Mouse (Mus musculus): ENCODE results near the gene Rdh12.
"Not testable (repeated sequence)": the region's sequence is repeated elsewhere in the genome, so short reads cannot be mapped to it uniquely, and the experiment has no call there.

Gene Rdh12

DNA sequence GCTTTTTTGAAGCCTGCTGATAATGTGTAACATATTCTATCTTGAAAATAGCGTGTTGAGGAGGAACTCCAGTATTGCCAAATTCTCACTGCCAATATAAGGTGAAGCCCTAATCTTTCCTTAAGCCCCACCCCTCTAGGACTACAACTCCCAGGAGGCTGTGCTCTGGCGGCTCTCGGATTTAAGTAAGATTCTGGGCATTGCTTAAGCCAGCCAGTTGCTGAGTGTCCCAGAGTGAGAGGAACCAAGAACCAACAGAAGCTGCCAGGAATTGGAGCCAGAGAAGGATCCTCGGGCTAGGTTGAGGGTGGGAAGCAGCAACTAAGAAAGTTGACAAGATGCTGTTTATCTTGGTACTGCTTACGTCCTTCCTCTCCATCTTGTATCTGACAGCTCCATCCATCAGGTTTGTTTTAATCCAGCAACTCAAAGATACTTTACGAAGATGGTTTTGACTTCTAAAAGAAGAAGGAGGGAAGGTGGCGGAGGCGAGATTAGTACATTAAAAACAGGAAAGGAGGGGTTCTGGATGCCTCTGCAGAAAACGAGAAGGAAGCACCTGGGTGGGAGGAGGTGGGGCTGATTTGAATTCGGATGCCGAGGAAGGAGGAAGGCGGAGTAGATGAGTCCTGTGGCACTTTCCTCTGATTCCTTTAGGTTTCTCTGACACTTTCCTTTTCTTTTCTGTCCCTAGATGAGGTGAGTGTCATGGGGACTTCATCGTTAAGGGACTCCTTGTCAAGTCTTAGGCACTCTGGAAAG is at the start of gene Rdh12:
TSS of gene Rdh12 (plus strand) at position 212 of the 762 bp plus-strand sequence.
- DNase-seq, result peak; percentile 26 to 55

DNA sequence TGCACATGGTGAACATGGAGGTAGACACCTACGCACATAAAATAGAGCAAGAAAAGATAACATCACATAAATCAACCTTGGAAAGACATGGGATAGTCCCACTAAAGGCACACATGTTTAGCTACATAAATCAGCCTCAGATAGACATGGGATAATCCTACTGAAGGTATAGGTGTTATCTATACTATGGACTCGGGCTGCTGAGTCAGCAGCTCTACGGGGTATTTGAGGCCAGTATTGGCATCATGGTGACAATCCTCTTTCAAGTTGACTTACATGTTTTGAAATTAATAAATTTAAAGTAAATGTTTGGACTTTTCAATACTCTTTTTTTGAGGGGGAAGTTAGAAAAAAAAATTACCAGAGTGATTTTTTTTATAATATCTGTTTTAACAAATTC is 45.8 kb upstream of the Rdh12 start:
- DNase-seq, result no peak

DNA sequence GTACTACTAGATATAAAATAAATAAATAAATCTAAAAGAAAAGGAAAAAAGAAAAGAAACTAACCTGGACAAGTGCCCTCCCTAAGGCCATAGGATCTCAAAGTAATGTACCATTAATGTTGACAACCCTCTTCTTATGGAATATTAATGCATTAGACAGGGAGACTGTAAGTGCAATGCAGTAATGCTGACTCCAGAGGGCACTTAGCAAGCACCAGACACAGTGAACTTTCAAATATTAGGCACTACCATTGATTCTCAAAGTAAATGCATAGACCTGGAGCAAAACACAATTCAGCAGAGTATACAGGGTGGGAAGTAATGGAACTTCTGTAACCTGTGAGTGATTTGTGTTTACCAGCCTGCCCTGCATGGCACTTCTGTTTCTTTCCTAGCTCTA is 39.5 kb upstream of the Rdh12 start:
- no peak for DNase-seq

DNA sequence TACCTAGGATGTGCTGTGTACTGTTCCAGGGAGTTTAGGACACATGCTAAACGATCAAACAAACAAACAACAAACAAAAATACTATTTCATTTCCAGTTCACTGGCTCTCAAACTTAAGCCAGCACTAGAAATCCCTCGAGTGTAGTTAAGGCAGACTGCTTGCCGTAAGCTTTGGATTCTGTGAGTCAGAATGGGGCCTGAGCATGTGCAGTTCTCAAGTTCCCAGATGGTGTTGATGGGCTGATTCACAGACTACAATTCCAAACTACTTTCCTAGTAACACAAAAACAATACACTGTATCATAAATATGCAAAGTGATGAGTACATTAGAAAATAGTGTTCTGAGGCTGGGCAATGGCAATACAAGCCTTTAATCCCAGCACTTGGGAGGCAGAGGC is 38.3 kb upstream of the Rdh12 start:
- DNase-seq, result no peak

DNA sequence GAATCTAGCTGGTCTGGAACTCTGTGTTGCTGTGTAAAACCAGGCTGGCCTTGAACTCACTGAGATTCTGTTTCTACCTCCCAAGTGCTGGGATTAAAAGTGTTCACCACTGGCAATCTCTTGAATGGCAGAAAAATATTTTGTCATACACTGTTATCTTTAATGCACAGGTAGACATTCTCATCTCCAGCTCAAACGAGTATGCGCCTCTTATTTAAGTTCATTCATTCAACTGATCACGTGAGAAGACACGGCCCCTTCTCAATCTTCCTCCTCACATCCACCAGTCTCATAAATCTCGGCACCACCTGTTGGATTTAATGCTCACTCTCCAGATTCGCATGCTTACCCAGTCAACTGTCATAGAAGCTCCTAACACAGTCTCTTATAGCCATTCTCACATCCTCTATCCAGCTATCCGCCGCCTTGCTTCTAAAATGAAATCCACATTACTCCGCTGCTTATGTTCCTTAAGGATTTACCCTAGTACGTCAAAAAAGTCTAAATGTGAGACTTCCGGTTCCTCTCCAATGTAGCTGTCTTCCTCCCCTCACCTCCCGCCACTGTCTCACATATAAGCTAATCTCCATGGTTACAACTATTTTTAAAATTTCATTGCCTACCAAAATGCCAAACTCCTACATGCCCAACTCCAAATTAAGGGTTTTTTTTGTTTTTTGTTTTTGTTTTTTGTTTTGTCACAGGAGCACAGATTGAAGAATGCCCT is 37.3 kb upstream of the Rdh12 start:
- DNase-seq, result no peak

DNA sequence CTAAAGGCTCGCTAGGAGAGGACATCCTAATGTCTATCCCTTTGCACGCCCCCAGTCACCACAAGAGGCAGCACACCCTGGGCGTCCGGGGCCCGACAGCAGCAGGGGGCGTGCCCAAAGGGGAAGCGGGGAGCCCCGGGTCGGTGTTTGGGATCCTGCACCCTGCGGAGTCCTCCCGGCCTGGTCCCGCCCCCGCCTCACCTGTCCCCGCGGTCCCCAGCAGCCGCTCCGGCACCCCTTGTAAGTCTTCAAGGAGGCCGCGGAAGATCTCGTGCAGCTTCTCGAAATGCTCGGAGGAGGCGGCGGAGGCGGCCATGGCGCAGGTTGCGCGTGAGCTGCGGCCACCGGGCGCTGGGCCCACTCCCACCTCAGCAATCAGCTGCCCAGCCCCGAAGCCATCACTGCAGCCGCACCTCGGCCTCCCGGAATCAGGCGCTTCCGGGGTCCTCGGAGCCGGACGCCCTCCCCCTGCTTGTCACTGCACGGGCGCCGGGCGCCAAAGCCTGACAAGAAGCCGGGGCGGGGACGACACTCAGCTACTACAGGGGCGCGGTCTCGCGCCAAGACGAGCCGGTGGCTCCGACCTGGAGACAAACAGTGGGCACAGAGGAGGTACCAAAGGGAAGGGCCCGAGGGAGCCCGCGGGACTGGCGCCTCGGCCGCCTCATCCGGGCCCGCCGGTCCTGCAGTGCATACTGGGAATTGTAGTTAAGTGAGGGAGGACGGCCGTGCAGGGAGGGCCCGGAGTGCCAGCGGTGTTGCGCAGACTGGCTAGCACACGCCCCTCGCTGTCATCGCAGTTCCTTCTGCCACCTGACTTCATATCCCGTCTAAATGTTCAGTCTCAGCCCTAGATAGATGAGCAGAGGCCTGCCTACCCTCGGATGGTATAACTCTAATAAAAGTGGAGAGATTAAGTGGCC is 36.4 kb upstream of the Rdh12 start, which contains the start of gene Vti1b:
TSS of gene Vti1b (minus strand) at position 649 of the 923 bp plus-strand sequence.
- peak; percentile 91 to 93 for DNase-seq

DNA sequence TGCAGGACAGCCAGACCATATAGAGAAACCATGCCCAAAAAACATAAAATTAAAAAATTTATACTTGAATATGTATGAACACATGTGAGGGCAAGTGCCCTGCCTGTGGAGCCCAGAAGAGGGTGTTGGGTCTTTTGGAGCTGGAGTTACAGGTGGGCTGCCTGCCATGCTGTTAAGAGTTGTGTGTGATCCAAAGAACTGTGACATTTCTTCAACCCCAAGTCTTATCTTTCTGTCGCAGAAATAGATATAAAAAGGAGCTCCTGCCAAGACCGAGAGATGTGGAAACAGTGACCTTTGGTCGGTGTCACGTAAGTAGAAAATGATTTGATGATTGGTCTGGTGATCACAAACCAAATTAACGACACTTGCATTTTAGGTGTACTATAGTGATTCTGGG is 35.0 kb upstream of the Rdh12 start:
- no peak for DNase-seq

DNA sequence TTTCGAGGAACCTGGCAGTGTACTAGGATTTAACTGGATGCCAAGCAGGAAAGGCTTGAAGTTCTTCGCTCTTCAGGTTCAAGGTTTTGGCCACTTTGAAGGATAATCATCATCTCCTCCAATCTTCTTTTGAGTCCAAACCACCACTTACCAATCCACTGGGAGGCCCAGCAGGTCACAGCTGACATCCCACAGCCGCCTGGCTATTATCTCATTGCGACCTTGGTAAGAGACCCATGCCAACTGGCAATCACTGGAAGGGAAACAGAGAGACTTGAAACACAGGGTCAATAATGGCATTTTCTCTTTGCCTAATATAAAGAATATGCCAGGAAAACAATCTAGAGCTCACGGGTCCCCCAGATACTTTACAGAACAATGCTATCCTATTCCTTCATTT is 32.7 kb upstream of the Rdh12 start:
- DNase-seq, result no peak

DNA sequence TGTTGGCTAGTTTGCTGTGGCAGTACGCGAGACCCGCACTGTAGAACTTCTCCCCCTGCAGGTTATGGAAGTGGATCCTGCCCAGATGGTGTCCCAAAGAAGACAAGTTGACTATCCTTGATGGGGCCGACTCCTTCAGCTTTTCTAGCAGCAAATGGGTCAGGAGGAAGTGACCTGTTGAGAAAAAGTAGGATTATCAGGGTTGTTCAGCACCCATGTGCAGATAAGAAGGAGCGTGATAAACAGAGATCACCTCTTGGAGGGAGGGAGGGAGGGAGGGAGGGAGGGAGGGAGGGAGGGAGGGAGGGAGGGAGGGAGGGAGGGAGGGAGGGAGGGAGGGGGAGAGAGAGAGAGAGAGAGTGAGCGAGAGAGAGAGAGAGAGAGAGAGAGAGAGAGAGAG is 23.6 kb upstream of the Rdh12 start:
- not testable (repeated sequence) for DNase-seq

DNA sequence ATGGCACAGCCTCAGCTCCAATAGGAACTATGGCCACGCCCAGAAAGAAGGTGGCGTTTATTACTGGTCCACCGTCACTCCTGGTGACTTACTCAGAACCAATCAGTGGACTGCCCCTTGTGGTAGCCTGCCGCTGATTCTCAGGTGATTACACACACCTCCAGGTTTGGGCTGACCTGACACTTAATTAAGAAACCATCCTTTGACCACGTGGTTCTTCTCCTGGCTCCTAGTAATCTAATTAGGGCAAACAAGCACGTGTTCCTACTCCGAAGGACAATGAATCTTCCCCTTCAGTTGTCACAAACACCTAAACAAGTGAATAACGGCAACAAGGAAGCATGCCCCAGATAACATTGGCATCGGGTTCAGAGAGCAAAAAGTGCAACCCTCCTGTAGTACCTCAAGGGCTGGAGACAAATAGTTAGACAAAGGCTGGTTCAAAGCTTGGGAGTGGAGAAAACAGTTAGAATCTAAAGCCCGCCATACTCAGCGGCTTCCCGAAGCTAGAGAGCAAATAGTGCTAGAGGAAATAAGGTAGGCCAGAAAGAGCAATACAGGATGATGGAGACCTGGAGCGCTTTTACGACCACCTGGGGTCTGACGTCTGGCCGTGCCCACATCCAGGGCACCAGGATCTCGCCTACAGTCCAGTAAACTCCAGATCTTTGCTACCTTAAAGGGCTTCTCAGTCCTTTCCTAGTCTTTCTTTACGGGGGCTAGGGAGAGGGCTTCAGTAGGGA is 17.6 kb upstream of the Rdh12 start:
- peak; percentile 69 to 72 for DNase-seq

DNA sequence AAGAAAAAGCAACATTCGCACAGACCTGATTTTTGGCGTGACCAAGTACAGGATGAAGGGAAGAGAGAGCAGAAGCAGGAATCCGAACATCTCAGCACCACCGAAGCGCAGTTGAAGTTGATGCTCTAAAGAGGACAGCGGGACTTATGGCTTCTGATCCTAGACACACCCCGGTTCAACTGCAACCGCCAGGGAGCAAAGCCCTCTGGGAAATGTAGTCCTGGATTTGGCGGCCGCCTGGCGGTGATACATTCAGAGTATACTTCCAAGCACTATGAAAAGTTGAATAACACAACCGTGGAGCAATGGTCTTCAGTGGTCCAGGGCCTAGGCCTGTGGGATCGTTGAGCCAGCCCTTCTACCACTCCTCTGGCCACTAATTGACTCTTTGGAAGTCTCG is 17.0 kb upstream of the Rdh12 start:
- peak; percentile 72 to 84 for DNase-seq

DNA sequence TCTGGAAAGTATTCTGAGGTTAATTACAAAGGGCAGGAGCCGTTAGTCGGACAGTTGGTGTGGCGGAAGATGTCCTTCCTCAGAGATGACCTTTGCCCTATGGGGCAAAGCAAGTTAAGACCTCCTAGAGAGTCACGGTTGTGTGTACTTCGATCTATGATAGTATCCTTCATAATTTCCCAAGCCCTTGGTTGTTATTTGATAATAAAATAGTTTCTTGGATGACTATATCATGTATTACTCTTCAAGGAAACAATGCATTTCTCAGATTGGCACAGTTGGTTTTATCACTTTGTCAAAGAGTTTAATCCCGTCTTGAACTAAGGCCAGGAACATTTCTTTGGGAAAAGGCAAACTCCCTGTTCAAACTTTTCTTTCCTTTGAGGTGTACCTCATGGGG is 16.5 kb upstream of the Rdh12 start, which contains the start of gene Rdh11:
TSS of gene Rdh11 (minus strand) at position 101 of the 400 bp plus-strand sequence.
- DNase-seq, result no peak

DNA sequence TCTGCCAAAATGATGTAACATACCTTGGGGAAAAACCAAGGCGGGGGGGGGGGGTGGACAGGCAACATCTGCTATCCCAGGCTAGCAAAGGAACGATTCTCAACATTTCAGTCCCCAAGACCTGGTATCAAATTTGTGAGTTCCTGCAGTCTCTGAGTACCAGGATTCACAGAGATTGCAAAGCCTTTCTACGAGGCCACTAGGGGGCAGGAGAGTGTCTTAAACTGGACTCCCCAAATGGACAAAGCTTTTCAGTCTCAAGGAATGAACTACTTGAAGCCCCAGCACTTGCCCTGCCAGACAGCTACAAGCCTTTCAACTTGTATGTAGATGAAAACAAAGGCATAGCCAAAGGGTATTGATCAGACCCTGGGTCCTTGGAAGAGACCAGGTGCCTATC is 15.3 kb upstream of the Rdh12 start:
- peak; percentile 75 to 88 for DNase-seq

DNA sequence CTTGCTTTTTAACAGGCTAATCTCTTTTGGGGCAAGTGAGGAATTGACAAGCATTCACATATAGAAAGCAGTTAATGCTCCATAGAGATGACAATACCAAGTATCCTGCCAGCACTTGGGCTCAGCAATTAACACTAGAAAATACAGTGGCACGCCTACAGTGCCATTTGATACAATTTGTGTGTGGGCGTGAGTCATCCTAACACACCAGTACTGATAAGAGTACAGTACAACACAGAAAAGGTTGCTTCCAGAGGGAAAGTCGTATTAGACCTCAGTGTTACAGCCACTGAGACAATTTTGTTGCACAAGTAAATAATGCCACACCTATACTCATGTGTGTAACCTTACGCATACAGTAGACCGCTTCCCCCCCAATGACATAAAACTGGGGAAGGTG is 11.6 kb upstream of the Rdh12 start:
- DNase-seq, result no peak

DNA sequence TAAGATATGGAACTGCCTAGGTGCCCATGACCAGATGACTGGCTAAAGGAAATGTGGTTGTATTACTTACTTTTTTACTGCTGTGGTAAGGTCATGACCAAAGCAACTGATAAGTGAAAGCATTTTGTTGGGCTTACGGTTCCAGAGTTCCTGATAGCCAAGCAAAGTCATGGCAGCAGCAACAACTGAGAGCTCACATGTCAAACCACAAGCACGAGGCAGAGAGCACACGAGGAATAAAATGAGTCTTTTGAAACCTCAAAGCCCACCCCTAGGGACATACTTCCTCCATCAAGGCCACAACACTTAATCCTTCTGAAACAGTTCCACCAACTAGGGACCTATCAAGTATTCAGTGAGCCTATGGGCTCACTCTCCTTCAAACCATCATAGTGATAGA is 6.8 kb upstream of the Rdh12 start:
- no peak for DNase-seq

DNA sequence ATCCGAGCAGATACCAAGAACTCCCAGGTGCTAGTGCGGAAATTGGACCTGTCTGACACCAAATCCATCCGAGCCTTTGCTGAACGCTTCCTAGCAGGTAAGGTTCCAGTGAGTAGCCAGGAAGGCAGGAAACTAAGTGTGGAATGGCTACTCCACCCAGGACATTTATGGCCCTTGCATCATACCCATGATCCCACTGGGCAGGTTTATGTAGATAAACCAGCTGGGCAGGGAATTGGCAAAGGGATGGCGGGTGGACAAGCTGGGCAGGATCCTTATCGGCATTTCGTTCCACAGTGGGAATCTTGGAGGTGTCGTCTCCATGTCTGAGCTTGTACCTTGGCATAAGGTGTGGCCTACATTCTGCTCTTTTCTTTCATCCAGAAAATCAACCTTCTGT is 2.7 kb downstream of the Rdh12 start:
- no peak for DNase-seq

DNA sequence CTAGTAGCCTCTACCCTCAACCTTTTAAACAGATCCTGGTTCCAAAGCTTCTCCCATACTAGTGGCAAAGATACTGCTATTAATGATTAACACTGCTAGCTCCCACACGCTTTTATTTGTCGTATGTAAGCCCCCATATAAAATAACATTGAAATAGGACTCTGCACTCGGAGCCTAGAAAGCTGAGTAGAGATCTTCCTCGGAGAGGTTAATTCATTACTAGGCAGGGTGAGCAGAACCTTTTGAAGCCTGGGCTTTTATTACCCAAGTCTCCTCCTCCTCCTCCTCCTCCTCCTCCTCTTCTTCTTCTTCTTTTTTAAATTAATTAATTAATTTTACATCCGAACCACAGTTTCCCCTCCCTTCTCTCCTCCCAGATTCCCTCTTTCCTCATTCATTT is 8.8 kb downstream of the Rdh12 start:
- peak in 1 of 2 experiments; percentile 16 for DNase-seq

DNA sequence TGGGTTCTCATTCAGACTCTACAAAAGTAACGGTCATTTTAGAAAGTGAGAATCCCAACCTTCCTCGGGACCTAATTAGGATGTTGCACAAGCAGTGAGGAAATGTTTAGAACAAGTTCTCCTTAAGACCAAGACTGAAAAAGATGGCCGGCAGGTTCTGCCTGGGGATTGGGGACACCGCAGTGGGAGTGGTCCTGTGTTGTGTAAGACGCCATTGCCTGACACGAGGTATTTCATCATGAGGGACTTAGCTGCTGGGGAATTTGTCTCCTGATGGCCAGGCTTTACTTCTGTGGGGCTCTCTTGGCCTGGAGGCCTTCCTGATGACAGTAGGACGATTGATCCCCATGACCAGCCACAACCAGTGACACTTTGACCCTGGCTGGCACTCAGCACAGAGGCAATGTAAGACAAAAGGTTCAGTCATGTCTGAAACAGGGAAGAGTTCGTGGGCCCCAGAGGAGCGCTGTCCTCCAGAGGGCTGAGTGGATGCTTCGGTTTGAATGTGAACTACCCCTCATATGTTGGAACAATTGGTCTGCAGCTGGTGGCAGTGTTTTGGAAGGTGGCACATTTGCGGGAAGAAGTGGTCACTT is 26.9 kb downstream of the Rdh12 start:
- DNase-seq, result no peak

DNA sequence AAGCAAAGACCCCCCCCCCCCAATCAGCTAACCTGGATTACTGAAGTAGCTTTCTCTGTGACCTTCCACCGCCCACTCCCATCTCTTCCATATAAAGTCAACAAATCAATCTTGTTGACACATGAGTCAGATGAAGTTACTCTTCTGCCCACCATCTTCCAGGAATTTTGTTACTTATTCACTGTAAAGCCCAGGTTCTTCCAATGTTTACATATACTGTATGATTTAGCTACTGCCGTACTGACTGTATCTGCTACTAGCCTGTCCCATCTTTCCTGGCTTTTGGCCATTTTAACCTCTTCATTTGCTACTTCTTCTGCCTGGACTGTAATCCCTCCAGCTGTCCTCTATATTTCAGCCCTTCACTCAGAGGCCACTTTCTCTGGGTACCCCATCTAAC is 33.3 kb downstream of the Rdh12 start:
- no peak for DNase-seq

DNA sequence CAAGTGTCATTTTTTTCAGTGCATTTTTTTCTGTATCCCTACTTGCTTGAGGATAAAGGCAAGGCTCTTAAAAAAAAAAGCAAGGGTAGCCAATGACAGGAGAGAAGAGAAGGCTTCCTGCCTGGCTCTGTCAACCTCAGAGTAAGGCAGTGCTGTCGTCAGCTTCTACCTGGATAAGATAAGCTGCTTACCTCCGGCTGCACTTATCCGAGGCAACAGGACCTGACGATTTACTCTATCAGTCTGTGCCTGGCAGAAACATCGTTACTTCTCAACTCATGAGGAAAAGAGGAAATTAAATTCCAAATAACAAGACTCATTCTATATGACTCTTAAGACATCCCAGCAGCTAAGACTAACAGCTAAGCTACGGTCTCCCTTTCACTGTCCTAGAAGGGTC is 34.2 kb downstream of the Rdh12 start:
- no peak for DNase-seq

DNA sequence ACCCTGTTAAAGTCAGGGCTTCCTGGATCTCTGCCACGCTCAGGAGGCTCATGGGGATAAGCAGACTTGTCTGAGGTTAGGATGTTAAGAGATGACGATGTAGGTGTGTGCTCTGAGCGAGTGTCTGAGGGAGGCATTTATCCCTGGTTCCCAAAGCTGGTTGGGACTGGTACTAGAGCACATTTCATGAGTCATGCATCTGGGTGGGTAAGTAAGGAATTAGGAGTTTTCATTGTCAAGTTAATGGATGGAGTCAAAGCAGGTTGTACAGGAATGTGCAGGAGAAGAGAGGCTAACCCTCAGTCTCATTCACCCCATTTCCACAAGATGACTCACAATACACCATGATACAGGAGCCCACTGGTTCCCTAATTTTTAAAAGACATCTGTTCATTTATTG is 39.4 kb downstream of the Rdh12 start:
- no peak for DNase-seq
